Mouse (Mus musculus) urinary bladder, postnatal 36 days (tissue): ENCODE results near the gene 7420426K07Rik.

Source experiments
- DNase-seq, 2 experiments: peaks; one replicate each; pipeline ENCODE4 v3.0.0; 2022; ENCODE audit warnings: low spot score in 2 of 2, mixed read lengths in 1 of 2

Gene 7420426K07Rik

DNA sequence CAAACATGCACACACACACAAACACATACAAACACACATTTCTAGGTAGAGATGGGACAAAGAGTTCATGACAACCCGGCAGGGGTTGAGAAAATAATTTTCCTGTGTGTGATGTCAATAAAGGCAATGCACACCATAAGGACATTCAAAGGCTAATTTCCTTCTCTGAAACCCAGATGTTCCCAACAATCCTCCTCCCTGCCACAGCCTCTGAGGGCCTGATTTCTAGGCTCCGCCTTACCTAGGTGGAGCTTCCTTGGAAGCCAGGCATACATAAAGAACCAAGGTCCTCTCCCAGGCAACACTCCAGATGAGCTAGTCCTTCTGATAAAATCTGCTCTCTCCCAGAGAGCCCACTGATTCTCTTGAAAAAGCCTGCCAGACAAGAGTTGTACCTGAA, at the start of gene 7420426K07Rik:
7420426K07Rik (plus strand) TSS at position 301 of the 400 bp plus-strand sequence.
- no peak for DNase-seq

DNA sequence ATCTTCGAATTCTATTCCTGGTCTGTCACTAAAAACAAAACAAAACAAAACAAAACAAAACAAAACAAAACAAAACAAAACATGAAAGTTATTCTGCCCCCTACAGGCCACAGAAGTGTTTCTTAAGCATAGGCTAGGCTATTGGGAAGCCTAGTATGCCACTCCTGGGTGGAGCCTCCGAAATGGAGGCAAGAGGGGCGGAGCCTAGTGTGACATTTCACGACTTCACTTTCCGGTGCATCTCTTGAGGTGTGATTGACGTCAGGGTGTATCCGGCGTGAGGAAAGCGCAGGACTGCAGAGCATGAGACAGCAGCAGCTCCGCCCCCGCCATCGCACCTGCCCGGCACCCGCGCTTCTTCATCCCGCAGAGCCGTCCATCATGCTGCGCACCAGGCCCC, 46.7 kb upstream of the 7420426K07Rik start, which contains the start of gene Prr23a2:
Prr23a2 (plus strand) TSS at position 285 of the 400 bp plus-strand sequence.
- DNase-seq: no peak

- no peak for DNase-seq
These were observed 39.5 kb upstream of the 7420426K07Rik start for GRCm38 (mm10) chr9:98863463-98863862.

GRCm38 (mm10) chr9:98864571-98864970, 38.3 kb upstream of the 7420426K07Rik start, which contains the start of gene Prr23a3:
Gene Prr23a3, plus strand, starts transcription at chr9:98864767.
- no peak for DNase-seq

GRCm38 (mm10) chr9:98901486-98901885, 1.4 kb upstream of the 7420426K07Rik start:
- DNase-seq: no peak

GRCm38 (mm10) chr9:98920629-98921523, 18.0 kb downstream of the 7420426K07Rik start:
- no peak for DNase-seq

DNA sequence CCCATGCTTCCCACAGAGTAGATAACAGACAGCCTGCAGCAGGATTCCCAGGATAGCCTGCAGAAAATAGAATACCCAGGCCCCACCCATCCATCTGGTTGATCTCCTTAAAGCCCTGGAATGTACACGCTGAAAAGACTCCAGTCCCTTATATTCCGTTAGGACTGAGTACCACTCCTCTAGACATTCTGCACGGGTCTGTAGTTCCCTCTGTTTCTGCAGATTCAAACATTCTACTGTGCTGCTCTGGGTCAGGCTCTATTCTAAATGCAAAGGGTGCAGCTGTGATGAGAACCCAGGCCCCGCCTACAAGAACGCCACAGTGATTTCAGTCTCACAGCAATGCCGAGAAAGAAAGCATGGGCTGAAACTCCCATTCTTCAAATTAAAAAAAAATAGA, 20.2 kb downstream of the 7420426K07Rik start:
- no peak for DNase-seq

GRCm38 (mm10) chr9:98924183-98924582, 21.3 kb downstream of the 7420426K07Rik start:
- no peak for DNase-seq

DNA sequence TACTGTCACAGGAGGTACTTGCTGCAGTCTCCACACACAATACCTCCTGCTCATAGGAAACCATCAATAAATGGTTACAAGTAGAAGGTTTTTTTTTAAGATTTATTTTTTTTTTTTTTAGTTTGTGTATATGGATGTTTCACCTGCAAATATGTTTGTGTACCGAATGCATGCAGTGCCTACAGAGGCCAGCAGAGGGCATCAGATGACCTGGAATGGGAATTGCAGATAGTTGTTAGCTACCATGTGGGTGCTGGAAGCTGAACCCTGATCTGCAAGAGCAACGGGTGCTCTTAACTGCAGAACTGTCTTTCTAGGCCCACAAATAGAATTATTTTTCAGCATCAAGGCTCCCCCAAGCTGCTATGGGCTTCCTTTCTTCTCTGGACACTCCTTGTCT, 26.6 kb downstream of the 7420426K07Rik start:
- no peak for DNase-seq

- DNase-seq: no peak
These were observed 30.0 kb downstream of the 7420426K07Rik start for GRCm38 (mm10) chr9:98932931-98933330.

GRCm38 (mm10) chr9:98935190-98935909, 32.4 kb downstream of the 7420426K07Rik start:
- no peak for DNase-seq

DNA sequence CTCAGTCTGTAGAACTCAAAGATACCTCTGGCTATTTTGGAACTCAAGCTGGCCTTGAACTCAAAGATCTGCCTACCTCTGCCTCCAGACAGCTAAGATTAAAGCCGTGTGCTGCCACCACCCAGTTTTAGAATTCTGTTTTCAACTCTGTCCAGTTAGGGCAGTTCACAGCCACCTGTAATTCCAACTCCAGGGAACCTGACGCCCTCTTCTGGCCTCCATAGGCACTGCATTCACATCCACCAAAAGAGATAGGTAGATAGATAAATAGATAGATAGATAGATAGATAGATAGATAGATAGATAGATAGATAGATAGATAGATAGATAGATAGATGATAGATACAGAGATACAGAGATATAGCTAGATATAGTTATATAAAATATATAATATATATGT, 36.4 kb downstream of the 7420426K07Rik start:
- DNase-seq: no peak

- no peak for DNase-seq
These were observed 49.5 kb downstream of the 7420426K07Rik start for GRCm38 (mm10) chr9:98952171-98953050.

DNA sequence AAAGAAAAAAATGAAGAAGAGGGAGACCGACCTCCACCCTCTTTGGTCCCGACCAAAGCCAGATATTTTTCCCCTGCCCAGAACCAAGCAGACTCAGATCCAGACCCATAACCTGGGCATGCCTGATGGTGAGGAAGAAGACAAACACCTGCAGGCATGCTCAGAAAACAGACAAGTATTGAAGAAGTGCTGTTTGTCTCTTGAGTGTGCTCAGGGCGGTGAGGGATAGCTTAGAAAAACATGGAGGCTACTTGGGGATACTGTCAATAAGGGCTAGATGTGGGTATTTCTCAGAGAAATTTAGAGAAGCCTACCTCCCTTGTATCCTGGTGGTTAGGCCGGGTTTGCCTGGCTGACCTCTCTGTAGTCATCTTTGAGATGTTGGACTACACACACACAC, 50.4 kb downstream of the 7420426K07Rik start:
- DNase-seq: no peak

GRCm38 (mm10) chr9:98953830-98954229, 50.9 kb downstream of the 7420426K07Rik start:
- no peak for DNase-seq
